Mouse (Mus musculus) neural tube, embryonic 10.5 days (tissue): ENCODE results near the gene Zfp622.

Experiments
- DNase-seq: peaks from one replicate; pipeline ENCODE4 v3.0.0-alpha.2; 2017; ENCODE audit warnings: low spot score; ENCODE audit errors: extremely low spot score

Zfp622 gene

DNA sequence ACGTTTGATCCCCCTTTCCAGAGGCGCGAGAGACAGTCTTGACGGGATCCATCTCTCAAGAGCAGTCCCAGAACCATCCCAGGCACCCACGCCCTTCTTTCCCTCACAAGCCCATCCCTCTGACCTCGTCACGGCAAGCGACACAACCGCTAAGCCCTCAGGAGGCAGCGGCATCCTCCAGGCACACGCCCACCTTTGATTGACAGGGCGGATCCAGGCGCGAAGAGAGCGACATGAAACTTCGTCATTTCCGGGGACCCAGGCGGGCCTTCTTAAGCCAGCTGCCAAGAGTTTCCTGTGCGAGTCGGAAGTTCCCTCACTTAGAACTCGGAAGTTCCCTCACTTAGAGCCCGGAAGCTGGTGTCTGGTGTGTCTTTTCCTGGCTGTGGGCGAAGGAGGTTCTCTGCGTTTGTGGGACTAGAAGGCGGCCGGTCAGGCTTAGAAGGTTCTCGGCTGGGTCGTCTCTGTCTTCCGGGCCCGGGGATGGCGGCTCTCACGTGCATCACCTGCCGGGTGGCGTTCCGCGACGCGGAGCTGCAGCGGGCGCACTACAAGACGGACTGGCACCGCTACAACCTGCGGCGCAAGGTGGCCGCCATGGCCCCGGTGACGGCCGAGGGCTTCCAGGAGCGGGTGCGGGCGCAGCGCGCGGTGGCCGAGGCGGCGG lies at the start of gene Zfp622:
Gene Zfp622 (plus strand): TSS at position 300 of the 667 bp plus-strand sequence.
- DNase-seq, result peak; percentile 93

DNA sequence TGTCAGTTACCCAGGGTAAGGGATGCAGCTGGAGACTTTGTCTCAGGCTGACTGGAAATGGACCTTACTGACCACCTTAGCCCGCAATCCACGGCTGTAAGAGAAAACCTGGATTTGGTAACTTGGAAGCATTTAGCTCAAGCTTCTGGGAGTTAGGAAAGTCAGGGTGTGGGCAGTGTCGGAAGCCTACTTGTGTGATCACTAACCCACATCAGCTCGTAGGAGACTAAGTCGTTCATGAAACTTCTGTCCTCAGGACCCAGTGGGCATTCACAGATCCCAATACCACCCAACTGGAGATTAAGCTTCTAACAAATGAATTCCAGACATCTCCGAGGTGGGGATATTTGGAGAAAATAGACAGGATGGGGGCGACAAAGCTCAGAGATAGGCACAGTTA lies 49.8 kb upstream of the Zfp622 start:
- DNase-seq, result no peak

DNA sequence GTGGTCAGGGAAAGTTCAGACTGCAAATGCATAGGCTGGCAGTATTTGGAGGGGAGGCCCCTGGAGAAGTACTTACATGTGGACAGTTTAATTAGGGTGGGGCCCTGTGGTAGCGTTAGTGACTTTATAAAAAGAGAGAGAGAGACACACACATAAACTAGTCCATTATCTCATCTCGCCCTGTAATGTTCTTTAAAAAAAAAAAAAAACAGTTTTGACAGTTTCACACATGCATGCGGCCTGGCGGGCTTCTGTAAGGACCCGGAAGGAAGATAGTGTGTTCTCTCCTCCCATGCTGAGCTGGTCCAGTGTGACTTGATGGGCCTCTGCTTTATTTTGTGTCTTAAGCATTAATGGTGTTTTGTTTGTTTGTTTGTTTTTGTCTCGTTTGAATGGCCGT lies 45.7 kb upstream of the Zfp622 start:
- no peak for DNase-seq

DNA sequence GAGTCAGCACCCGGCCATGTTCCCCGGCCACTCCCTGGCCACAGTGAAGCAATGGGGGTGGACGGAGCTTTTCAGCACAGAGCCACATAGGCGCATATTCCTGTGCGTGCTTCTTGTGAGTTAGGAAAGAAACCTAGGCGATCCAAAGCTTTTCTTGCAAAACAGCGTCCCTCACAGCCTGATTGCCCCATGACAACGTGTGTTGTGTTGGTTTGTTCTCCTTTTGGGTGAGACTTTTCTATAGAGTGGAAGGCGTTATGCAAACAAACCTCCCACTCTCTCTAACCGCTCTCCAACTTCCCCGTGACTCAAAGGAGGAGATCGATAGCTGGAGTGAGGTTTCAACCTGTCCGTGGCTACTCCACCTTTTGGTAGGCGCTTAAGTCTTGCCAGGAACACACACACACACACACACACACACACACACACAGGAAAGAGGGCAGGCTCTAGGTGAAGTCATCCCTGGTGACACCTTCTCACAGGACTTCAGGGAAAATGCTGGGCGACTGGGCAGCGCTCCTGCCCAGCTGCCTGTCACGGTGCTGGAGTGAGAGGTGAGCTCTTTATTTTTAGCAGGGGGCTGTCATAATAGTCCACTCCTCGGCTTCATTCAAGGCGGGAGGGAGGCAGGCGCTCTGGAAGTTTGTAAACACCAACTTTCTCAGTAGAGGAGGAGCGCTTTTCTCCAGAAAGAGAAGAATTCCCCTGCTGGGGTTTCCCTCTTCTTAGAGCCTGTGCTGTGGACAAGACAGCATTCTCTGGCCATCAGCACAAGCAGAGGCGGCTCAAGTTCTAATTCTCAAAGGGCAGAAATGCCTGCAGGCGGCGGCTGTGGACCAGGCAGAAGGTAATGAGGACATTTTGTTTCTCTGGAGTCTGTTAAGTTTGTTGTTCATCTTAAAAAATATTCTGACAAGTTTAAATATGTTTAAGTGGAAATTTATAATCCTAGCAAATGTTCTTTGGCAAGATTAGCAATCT lies 43.5 kb upstream of the Zfp622 start:
- DNase-seq, result no peak

DNA sequence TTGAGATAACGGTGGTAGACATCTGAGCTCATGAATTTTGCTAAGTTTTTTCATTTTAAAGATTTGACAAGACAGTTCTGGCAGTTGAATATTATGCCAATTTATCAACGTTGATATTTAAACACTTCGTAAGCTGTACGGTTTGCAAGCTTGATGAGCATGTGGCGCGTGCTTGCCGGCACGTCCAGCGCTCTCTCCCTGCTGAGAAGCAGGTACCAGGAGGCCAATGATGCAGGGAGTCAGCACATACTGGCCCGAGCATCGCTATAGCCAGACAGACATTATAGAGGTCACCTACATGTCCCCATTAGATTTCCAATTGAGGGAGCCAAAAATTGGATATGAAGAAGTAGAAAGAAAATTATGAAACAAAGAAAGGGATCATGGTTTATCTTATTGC lies 42.7 kb upstream of the Zfp622 start:
- DNase-seq, result no peak

DNA sequence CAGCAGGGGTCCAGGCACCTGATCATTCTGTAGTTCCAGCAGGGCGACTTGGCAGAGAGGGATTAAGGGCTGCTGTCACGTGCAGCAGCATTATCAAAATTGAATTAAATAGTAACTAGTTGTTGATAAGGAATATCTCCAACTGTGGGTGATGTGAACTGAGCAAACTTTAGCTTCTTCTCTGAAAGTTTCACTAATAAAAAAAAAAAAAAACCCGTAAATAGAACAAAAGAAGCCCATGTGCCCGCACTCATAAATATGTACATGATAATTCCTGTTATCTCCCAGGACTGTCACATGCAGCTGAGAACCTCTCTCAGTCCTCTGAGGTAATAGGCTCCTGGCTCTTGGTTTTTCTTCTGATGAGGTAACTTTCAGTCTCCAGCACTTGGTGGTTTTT lies 41.8 kb upstream of the Zfp622 start:
- no peak for DNase-seq

DNA sequence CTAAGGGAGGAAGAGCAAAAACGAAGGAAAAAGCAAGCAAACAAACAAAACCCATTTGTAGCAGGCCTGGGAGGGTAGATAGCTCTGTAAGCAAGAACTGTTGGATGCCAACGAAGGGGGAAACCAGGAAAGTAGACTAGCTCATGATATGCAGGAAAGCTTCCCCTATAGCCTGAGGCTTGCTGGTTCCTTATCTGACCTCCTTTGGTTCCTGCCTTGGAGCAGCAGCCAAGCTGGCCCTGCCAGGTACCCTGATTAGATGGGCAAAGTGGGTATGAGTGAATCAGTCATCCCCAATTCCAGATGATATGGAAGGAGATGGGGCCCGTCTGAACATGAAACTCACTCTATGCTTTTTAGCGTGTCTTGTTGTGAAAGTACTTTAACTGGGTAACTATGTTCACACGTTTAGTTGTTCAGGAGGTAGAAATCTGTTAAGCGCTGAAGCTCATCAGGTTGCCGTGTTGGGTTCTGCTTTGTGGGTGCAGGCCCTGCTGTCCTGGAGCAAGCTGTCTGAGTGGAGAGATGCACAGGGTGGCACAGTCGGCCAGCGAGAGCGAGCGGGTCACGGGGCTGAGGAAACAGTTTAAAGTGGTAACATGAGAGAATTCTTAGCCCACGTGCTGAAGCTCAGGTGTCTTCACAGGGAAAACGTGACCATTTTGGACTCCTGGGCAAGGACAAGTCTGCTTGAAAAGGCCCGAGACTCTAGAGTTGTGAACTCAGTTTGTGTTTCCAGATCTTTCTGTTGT lies 40.6 kb upstream of the Zfp622 start:
- DNase-seq, result no peak

DNA sequence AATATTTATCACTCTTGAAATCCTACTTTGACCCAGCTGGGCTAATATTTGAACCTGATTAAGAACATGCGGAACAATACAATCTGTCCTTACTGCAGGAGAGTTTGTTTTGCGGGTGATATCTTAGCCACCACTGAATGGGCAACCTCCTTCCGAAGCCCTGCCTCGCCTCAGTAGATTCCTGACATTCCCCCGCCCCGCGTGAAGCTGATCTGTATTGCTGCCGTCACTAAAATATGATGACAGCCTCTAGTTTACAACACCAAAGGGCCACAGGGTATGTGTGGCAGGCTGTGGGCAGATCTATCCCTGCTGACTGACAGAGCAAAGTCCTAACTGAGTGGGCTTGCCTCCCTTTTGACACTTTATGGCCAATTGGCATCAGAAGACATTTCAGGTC lies 38.9 kb upstream of the Zfp622 start:
- DNase-seq, result no peak

DNA sequence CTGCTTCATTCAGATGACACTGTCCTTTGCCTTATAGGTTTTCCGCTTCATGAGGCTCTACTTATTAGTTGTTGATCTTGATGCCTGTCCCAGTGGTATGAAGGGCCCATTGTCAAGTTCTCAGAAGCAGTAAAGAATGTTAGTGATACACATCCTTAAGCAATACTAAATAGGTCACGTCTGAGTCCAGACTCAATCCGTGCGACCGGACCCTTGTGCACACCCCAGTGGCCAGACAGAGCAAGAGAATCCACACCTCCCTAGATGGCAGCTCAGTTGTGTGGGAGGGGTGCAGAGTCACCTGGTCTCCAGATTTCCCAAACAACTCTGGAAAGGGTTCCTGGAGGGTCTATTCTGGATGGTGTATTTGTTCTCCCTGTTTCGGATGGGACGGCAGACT lies 37.7 kb upstream of the Zfp622 start:
- no peak for DNase-seq

DNA sequence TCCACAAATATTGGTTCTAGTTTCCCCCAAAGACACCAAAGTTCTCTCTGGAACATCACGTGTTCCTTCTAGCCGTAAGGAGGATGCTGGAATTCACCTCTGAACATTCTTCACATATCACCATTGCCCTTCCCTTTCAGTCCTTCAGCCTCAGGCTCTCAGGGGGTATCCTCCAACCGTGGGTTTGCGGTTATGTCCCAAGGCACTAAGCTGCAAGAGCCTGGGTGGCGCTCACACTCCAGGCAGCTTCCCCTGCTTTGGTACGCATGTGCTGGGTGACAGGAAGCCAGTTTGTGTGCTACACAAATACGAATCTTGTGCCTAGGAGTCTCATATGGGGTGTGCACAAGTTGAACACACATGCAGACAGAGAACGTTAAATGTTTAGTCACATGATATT lies 36.8 kb upstream of the Zfp622 start:
- DNase-seq, result no peak

DNA sequence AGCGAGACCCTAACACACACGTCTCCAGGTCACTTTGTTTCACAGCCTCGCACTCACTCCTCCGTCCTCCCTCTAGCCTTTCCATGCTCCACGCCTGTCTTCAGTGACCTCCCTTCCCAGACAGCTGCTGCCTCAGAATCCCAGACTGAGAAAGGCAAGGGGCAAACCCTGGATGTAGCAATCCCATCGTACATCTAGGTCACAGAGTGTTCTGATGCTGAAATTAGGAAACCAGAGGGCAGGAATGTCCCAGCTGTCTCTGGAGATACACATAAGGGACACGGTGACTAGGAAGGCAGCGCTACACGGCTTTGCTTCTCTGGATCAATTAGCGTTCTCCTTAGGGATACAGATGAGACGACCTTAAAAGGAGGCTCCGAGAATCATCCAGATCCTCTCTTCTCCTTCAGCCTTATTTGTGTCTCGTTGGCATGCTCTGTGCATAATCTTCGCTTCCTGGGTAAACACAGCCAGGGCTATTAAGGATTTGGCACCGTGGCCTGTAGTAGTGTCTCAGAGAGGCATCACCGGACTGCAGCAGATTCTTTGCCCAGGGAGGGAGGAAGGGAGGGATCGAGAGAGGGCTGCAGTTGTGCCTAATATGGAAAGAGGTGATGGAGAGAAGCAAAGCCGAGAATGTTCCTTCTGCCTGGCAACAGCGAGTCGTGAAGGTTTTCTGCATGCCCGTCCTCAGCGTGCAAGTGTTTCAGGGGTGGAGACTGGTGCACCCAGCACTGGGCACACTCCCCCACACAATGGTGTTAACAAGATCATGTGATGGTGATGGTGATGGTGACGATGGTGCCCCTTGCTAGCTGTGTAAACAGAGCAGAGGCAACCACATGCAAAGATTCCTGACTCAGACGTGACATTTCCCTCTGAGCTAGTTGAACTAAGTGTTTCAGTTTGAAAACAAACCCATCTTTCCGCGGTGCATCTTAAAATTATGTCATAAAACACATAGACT lies 35.6 kb upstream of the Zfp622 start:
- DNase-seq, result no peak

DNA sequence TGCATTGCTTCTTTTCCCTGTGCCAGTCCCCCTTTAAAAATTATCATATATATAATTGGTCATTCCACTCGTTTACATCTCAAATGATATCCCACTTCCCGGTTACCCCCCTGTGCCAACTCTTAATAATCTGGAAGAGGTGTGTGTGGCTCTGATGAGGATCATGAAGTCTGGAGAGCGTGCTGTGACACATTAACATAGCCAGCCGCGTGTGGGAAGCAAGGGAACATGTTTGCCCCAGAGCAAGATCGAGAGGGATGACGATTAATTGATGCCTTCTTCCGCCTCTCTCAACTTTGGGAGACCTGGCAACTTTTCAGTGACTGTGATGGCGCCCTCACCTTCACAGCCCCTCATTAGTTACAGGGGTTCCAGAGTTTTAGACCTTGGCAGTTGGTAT lies 34.5 kb upstream of the Zfp622 start:
- DNase-seq, result no peak

DNA sequence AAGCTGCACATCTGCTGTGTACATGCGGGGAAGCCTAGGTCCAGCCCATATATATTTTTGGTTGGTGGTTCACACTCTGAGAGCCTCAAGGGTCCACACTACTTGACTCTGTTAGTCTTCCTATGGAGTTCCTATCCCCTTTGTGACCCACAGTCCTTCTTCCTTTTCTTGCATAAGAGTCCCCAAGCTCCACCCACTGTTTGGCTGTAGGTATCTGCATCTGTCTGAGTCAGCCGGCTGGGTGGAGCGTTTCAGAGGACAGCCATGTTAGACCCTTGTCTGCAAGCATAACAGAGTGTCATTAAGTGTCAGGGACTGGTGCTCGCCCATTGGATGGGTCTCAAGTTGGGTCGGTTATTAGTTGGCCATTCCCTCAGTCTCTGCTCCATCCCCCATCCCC lies 33.6 kb upstream of the Zfp622 start:
- no peak for DNase-seq

DNA sequence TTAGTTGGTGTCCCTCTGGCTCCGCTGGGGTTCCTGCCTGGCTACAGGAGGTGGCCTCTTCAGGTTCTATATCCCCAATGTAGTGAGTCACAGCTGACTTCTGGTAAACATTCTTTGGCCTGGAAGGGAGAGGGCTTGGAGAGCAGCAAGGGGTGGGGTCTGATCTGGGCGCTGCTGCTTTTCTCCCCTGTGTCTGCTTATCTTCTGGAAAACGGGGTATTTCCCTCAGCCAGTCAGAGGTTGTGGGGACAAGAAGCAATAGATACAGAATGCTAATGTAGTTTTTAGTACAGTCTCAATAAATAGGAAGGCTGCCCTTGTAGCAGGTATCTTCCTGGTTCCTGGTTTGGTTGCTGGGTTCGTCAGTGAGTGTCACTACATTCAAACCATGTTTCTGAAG lies 33.1 kb upstream of the Zfp622 start:
- DNase-seq, result no peak

DNA sequence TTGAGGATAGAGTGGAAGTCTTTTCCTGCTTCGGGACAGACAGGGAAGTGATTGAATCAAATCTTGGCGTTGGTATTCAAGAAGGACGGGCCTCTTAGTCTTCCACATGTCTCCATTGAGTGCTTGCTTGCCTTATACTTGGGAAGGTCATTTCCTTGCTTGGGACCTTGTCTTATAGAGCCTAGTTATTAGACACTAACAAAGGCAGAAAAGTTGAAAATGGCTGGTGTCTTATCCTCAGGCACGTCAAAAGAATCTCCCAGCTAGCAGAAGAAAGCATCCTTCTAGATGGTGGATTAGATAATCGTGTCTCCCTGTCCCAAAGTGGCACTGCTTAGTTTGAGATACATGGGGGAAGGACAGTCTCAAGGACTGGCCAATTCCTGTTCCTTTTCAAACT lies 28.2 kb upstream of the Zfp622 start:
- DNase-seq, result no peak

DNA sequence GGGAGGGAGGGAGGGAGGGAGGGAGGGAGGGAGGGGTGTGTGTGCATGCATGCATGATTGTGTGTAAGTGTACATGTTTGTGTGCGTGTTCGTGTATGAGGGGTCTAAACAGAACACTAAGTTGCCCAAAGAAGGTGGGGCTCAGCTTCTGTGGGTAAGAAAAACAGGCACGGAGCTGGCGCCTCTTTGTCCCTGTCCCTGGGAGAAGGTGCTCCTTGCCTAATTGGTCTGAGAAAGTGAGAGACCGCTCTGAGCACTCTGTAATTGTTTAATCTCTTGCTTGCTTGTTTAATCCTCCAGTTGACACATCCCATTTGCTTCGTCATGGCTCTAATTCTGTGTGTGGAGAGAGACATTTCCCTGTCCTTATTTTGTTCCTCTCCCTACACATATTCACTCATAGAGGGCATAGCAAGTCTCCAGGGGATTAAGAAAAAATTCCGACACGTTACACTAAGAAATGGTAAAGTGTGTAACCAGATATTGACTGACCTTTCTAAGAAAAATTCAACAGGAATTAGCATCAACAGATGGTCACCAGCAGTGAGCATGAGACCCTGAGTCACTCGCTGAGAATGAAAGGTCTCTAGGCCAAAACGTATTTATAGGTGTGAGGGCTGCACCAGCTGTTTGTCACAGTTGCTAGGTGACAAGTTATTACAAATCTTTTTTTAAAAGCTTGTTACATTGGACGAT lies 27.6 kb upstream of the Zfp622 start:
- no peak for DNase-seq

DNA sequence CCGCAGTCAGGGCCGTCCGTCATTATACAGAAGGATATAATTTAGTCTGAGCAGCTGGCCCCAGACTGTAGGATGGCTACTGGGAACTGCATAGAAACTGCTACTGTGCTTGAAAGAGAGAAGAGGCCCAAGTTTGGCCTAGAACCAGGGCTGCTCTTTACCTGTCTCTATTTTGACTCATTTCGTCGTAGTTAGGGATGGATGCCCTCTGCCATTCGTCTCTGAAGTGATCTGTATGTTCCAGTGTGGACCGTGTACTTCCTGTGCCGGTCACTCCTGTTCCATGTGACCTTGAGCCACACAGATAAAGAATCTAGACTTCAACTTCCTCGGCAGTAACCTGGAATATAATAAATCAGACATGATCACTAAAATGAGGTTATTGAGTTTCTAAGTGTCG lies 26.5 kb upstream of the Zfp622 start:
- no peak for DNase-seq

DNA sequence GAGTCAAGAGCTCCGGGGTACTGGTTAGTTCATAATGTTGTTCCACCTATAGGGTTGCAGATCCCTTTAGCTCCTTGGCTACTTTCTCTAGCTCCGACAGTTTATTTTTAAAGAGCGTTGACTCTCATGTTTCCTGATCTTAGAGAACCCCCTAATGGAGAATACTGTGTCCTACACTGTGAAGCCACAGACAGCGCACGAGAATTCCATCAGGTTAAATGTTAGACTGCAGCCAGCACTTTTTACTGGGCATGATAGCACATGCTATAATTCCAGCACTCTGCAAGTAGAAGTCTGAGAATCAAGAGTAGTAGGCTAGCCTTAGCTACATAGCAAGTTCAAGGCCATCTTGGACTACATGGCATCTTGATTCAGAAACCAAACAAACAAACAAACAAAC lies 24.8 kb upstream of the Zfp622 start:
- no peak for DNase-seq

DNA sequence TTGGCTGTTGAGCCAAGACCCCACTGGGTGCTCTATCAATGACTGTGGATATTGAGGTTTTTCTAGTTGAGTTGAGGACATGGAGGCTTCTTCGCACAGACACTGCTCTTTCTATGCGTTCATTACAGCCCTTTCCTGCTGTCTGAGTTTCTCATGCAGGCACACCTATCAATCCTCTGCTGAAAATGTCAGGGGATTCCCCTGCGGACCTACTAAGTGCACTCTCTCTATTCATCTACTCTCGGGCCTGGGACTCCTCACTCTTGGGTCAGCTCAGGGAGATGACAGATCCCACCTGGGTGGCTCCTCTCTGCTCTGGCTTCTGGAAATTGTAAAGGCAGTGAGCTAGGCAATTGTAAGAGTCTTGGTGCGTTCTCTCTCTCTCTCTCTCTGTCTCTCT lies 23.9 kb upstream of the Zfp622 start:
- DNase-seq, result no peak

DNA sequence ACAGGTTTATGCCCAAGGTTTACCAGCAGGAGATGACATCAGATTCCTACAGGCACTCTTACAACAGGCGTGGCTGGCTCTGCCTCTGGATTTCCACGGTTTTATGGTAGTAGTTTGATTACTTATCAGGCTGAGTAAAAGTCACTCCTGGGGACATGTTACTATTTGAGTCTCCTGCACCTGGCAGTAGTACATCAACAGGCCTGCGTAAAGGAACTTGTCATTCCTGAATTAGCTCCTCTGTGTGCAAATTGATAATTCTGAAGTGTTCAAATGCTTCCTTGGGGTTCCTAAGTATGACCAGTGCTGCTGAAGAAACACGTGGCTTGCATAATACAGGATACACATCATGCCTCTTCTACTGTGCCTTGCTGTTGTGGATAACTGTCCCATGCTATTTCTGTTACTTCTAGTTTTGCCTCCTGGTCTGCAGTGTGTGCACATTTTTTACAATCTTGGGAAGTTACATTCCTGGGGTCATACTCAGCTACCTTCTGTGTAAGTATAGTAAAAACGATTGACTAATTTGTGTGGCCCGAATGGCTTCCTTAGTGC lies 17.9 kb upstream of the Zfp622 start:
- no peak for DNase-seq
